Mouse (Mus musculus) myocyte (in vitro differentiated cells): Measurements from ENCODE around the gene Srgn. TPM values are rescaled to one million over a fixed set of nuclear protein-coding genes. Genes with fewer than 3 reads are reported as not detected.

ENCODE experiments used
- H3K27me3 ChIP-seq: one replicate; pipeline ENCODE4 v1.6.1; 2011; ENCODE audit not compliant: control insufficient read depth, insufficient read depth, insufficient read length
- H3K36me3 ChIP-seq: one replicate; pipeline ENCODE4 v1.6.1; 2011; ENCODE audit not compliant: control insufficient read depth, insufficient read depth
- H3K4me2 ChIP-seq: one replicate; pipeline ENCODE4 v1.6.1; 2011; ENCODE audit warnings: low read depth, control low read depth
- H3K4me3 ChIP-seq: one replicate; pipeline ENCODE4 v1.5.1; 2011; ENCODE audit warnings: mild to moderate bottlenecking, control low read depth, moderate library complexity
- H3K79me2 ChIP-seq: one replicate; pipeline ENCODE4 v1.6.1; 2011; ENCODE audit not compliant: control insufficient read depth, insufficient read depth
- H3ac ChIP-seq: one replicate; pipeline ENCODE4 v1.6.1; 2011; ENCODE audit not compliant: control insufficient read depth, insufficient read length
- CEBPB ChIP-seq: IDR thresholded peaks from 2 replicates; pipeline ENCODE4 v1.6.1; 2011; ENCODE audit warnings: mild to moderate bottlenecking, moderate library complexity; ENCODE audit not compliant: poor library complexity, insufficient read depth, severe bottlenecking
- E2F4 ChIP-seq: IDR thresholded peaks from one replicate; pipeline ENCODE4 v1.6.1; 2011; ENCODE audit warnings: mild to moderate bottlenecking, control low read depth, moderate library complexity; ENCODE audit not compliant: insufficient read depth
- MAX ChIP-seq: IDR thresholded peaks from one replicate; pipeline ENCODE4 v1.6.1; 2011; ENCODE audit warnings: low read depth, mild to moderate bottlenecking, control low read depth
- MYOD1 ChIP-seq, 3 experiments: IDR thresholded peaks; one replicate each; pipeline ENCODE4 v1.6.1; 2011; ENCODE audit warnings: control low read depth in 2 of 3, low read depth in 2 of 3, mild to moderate bottlenecking in 2 of 3, moderate library complexity in 1 of 3; ENCODE audit not compliant: insufficient read length in 2 of 3, control insufficient read depth in 1 of 3
- MYOG ChIP-seq, 3 experiments: IDR thresholded peaks; one replicate each; pipeline ENCODE4 v1.6.1; 2011; ENCODE audit warnings: control low read depth in 2 of 3, low read depth in 2 of 3, mild to moderate bottlenecking in 2 of 3; ENCODE audit not compliant: insufficient read length in 2 of 3, control insufficient read depth in 1 of 3, insufficient read depth in 1 of 3
- POLR2A ChIP-seq: IDR thresholded peaks from one replicate; pipeline ENCODE4 v1.6.1; 2011; ENCODE audit warnings: low read depth, mild to moderate bottlenecking, control low read depth, moderate library complexity; ENCODE audit not compliant: insufficient read length
- POLR2AphosphoS2 ChIP-seq: IDR thresholded peaks from one replicate; pipeline ENCODE4 v1.6.1; 2011; ENCODE audit warnings: low read depth, control low read depth; ENCODE audit not compliant: insufficient read length
- REST ChIP-seq: IDR thresholded peaks from one replicate; pipeline ENCODE4 v1.6.1; 2011; ENCODE audit warnings: mild to moderate bottlenecking, control low read depth, moderate library complexity; ENCODE audit not compliant: insufficient read depth, insufficient read length
- SRF ChIP-seq: IDR thresholded peaks from one replicate; pipeline ENCODE4 v1.6.1; 2011; ENCODE audit warnings: low read depth; ENCODE audit not compliant: control insufficient read depth, insufficient read length
- TCF12 ChIP-seq: IDR thresholded peaks from one replicate; pipeline ENCODE4 v1.6.1; 2011; ENCODE audit warnings: mild to moderate bottlenecking, control low read depth; ENCODE audit not compliant: poor library complexity, insufficient read depth, severe bottlenecking
- TCF3 ChIP-seq: IDR thresholded peaks from one replicate; pipeline ENCODE4 v1.6.1; 2011; ENCODE audit warnings: low read depth, control low read depth; ENCODE audit not compliant: insufficient read length
- USF1 ChIP-seq: IDR thresholded peaks from one replicate; pipeline ENCODE4 v1.6.1; 2011; ENCODE audit warnings: low read depth, mild to moderate bottlenecking, control low read depth, moderate library complexity
- polyA plus RNA-seq: library from polyadenylated mRNA; unstranded; fragments of >200 nt; fragmentation: generic; extraction: Trizol; gene quantifications from one replicate; pipeline ENCODE4 v1.2.1, GENCODE M21; 2012; ENCODE audit warnings: missing spikeins

Gene Srgn
- 1.1 TPM for polyA plus RNA-seq

DNA sequence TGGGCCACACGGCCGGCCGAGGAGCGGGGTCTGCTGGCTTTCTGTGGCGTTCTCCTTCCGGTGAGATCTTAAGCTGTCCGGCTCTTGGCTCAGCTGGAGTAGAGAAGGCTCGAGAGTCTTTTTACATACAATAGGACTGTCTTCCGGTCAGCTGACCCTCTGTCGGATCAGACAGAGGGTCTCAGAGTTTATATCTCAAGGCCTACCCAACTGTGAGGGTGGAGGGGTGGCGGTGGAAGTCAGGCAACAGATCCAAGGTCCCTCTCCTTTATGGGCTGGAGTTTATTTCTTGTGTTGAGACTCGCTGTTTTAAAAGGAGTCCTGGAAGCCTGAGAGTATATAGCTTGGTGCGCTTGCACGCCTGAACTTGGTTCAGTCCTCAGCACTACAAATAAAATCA is at the start of gene Srgn:
Srgn (minus strand) TSS at position 101 of the 400 bp plus-strand sequence.
- H3ac ChIP-seq = no peak within 1 kb of the TSS
- no peak for TF ChIP-seq E2F4
- no peak for TF ChIP-seq POLR2A
- TF ChIP-seq CEBPB = no peak
- no peak for TF ChIP-seq POLR2AphosphoS2
- no peak for TF ChIP-seq MYOG (IDR thresholded peaks at IDR 0.05; ENCODE audit: control insufficient read depth in 1 of 3, insufficient read depth in 1 of 3, insufficient read length in 2 of 3, low read depth in 2 of 3)
- no peak for TF ChIP-seq REST
- H3K79me2 ChIP-seq = no peaks in the 10 kb centered on the region
- no peak within 1 kb of the TSS for H3K4me2 ChIP-seq
- H3K36me3 ChIP-seq = no peaks in the 10 kb centered on the region
- peaks cover 24% of the 10 kb centered on the region for H3K27me3 ChIP-seq
- H3K4me3 ChIP-seq = no peak within 1 kb of the TSS

DNA sequence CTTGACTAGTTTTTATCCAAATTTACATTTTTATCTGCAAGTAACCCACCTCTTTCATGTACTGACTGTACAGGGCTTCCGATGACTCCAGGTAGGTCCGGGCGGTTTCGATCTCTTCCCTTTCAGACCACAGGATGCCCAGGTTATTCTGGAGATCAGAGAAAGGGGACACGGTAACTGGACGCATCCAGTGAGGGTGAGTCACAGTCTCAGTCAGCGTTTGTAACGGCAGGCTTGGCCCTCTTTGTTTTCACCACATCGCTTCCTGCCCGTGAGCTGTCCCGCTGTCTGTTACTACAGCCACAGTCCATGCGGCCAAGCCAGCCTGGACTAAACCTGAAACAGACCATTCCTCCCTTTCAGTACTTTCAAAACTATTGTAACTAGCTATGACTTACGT is 47.8 kb upstream of the Srgn start:
- Histone ChIP-seq H3ac (no peak overlapping the region), H3K4me2 (no peak overlapping the region), H3K4me3 (no peak overlapping the region), H3K27me3 (no peaks in the 10 kb centered on the region), H3K36me3 (peaks cover 25% of the 10 kb centered on the region), H3K79me2 (peaks cover 13% of the 10 kb centered on the region)
- no peak for TF ChIP-seq REST
- no peak for TF ChIP-seq MYOG (IDR thresholded peaks at IDR 0.05; ENCODE audit: control insufficient read depth in 1 of 3, insufficient read depth in 1 of 3, insufficient read length in 2 of 3, low read depth in 2 of 3)
- no peak for TF ChIP-seq USF1
- TF ChIP-seq POLR2AphosphoS2 = no peak

- no peaks in the 10 kb centered on the region for H3K79me2 ChIP-seq
- no peaks in the 10 kb centered on the region for H3K27me3 ChIP-seq
- TF ChIP-seq TCF3 = no peak
- TF ChIP-seq CEBPB = no peak
- H3K4me2 ChIP-seq = no peak overlapping the region
- no peak overlapping the region for H3ac ChIP-seq
- H3K36me3 ChIP-seq = peaks cover 46% of the 10 kb centered on the region
- H3K4me3 ChIP-seq = no peak overlapping the region
Observed at GRCm38 (mm10) chr10:62570126-62570871, 43.0 kb upstream of the Srgn start.

DNA sequence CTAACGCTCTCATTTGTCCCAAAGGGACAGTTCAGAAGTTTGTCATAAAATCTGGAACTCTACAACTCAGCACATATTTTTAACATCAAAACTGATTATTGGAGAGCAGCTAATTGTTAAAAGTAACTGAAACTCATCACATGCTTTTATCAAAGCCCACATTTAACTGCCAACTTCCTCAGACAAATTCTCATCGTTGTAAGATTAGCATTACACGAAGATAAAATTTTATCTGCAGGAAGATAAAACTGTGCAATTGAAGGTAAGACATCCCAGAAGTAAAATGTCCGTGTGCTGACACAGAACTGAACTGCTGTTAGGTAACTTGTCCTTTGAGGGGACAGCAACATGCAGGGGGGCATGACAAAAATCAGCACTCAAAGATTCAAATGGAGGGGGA is 41.6 kb upstream of the Srgn start:
- TF ChIP-seq TCF3 = no peak
- TF ChIP-seq SRF = no peak
- no peak for TF ChIP-seq MYOG (IDR thresholded peaks at IDR 0.05; ENCODE audit: control insufficient read depth in 1 of 3, insufficient read depth in 1 of 3, insufficient read length in 2 of 3, low read depth in 2 of 3)
- TF ChIP-seq REST = no peak
- no peak for TF ChIP-seq MYOD1 (IDR thresholded peaks at IDR 0.05; ENCODE audit: control insufficient read depth in 1 of 3, insufficient read length in 2 of 3, low read depth in 2 of 3)
- TF ChIP-seq TCF12 = no peak
- TF ChIP-seq USF1 = no peak
- no peak for TF ChIP-seq POLR2AphosphoS2
- no peak for TF ChIP-seq CEBPB
- no peak for TF ChIP-seq POLR2A
- TF ChIP-seq E2F4 = no peak
- TF ChIP-seq MAX = no peak
- H3K27me3 ChIP-seq = no peaks in the 10 kb centered on the region
- no peak overlapping the region for H3ac ChIP-seq
- H3K79me2 ChIP-seq = no peaks in the 10 kb centered on the region
- H3K4me3 ChIP-seq = no peak overlapping the region
- peaks cover 47% of the 10 kb centered on the region for H3K36me3 ChIP-seq
- no peak overlapping the region for H3K4me2 ChIP-seq

GRCm38 (mm10) chr10:62557736-62558135 is 30.5 kb upstream of the Srgn start:
- H3K79me2 ChIP-seq = no peaks in the 10 kb centered on the region
- H3ac ChIP-seq = no peak overlapping the region
- H3K27me3 ChIP-seq = no peaks in the 10 kb centered on the region
- H3K36me3 ChIP-seq = peaks cover 12% of the 10 kb centered on the region
- no peak overlapping the region for H3K4me2 ChIP-seq
- H3K4me3 ChIP-seq = no peak overlapping the region
- no peak for TF ChIP-seq CEBPB
- no peak for TF ChIP-seq SRF
- TF ChIP-seq POLR2A = no peak
- no peak for TF ChIP-seq TCF12
- no peak for TF ChIP-seq REST
- TF ChIP-seq USF1 = no peak
- no peak for TF ChIP-seq MAX
- no peak for TF ChIP-seq POLR2AphosphoS2
- no peak for TF ChIP-seq MYOD1 (IDR thresholded peaks at IDR 0.05; ENCODE audit: control insufficient read depth in 1 of 3, insufficient read length in 2 of 3, low read depth in 2 of 3)
- no peak for TF ChIP-seq E2F4
